Mouse (Mus musculus): ENCODE measurements around the gene Tas2r115. TPM values are rescaled to one million over a fixed set of nuclear protein-coding genes. Genes with fewer than 3 reads are reported as not detected.

Gene Tas2r115
- polyA plus RNA-seq, 1 experiment from 2014 or later: not detected

Other genes starting within 250 kb of the Tas2r115 start
- gene Prh1, start 168.2 kb downstream of the Tas2r115 start, polyA plus RNA-seq (2014; fragmentation: Nextera tagmentation; extraction: Ambion mirVana): not detected in 2 replicates
- gene Prp2, start 142.1 kb downstream of the Tas2r115 start, polyA plus RNA-seq (2014; fragmentation: Nextera tagmentation; extraction: Ambion mirVana): not detected in 2 replicates
- not detected in 2 replicates for gene A630073D07Rik, start 86.5 kb downstream of the Tas2r115 start, polyA plus RNA-seq (2014; fragmentation: Nextera tagmentation; extraction: Ambion mirVana)
- gene Tas2r120, start 81.1 kb downstream of the Tas2r115 start, polyA plus RNA-seq (2014; fragmentation: Nextera tagmentation; extraction: Ambion mirVana): not detected in 2 replicates
- not detected in 2 replicates for gene Tas2r121, start 37.0 kb downstream of the Tas2r115 start, polyA plus RNA-seq (2014; fragmentation: Nextera tagmentation; extraction: Ambion mirVana)
- gene Tas2r122, start 26.1 kb downstream of the Tas2r115 start, polyA plus RNA-seq (2014; fragmentation: Nextera tagmentation; extraction: Ambion mirVana): not detected in 2 replicates
- not detected in 2 replicates for gene Tas2r124, start 16.7 kb upstream of the Tas2r115 start, polyA plus RNA-seq (2014; fragmentation: Nextera tagmentation; extraction: Ambion mirVana)
- gene Tas2r102, start 24.1 kb upstream of the Tas2r115 start, polyA plus RNA-seq (2014; fragmentation: Nextera tagmentation; extraction: Ambion mirVana): not detected in 2 replicates
- gene Tas2r136, start 40.1 kb upstream of the Tas2r115 start, polyA plus RNA-seq (2014; fragmentation: Nextera tagmentation; extraction: Ambion mirVana): not detected in 2 replicates
- gene Tas2r117, start 64.8 kb upstream of the Tas2r115 start, polyA plus RNA-seq (2014; fragmentation: Nextera tagmentation; extraction: Ambion mirVana): not detected in 2 replicates
- not detected in 2 replicates for gene Tas2r123, start 109.1 kb upstream of the Tas2r115 start, polyA plus RNA-seq (2014; fragmentation: Nextera tagmentation; extraction: Ambion mirVana)
- not detected in 2 replicates for gene Tas2r116, start 117.4 kb upstream of the Tas2r115 start, polyA plus RNA-seq (2014; fragmentation: Nextera tagmentation; extraction: Ambion mirVana)
- gene Tas2r110, start 130.0 kb upstream of the Tas2r115 start, polyA plus RNA-seq (2014; fragmentation: Nextera tagmentation; extraction: Ambion mirVana): not detected in 2 replicates
- gene Tas2r113, start 155.0 kb upstream of the Tas2r115 start, polyA plus RNA-seq (2014; fragmentation: Nextera tagmentation; extraction: Ambion mirVana): not detected in 2 replicates
- 0.29 and 0.30 TPM in 2 replicates for gene Tas2r125, start 171.6 kb upstream of the Tas2r115 start, polyA plus RNA-seq (2014; fragmentation: Nextera tagmentation; extraction: Ambion mirVana)
- gene Tas2r129, start 213.1 kb upstream of the Tas2r115 start, polyA plus RNA-seq (2014; fragmentation: Nextera tagmentation; extraction: Ambion mirVana): not detected in 2 replicates
- not detected in 2 replicates for gene Tas2r131, start 219.9 kb upstream of the Tas2r115 start, polyA plus RNA-seq (2014; fragmentation: Nextera tagmentation; extraction: Ambion mirVana)
- gene Tas2r109, start 242.9 kb upstream of the Tas2r115 start, polyA plus RNA-seq (2014; fragmentation: Nextera tagmentation; extraction: Ambion mirVana): not detected in 2 replicates

Data from neural tube, embryonic 14.5 days (tissue).